Mouse (Mus musculus) ES-E14 (cell line): Measurements from ENCODE around the gene Mrps23. TPM values are rescaled to one million over a fixed set of nuclear protein-coding genes. Genes with fewer than 3 reads are reported as not detected.
A peak's percentile ranks its signal among the peaks of the same experiment; 100 is the strongest.

ENCODE experiments used
- DNase-seq: peaks from one replicate; pipeline ENCODE4 v3.0.0-alpha.2; 2013; ENCODE audit warnings: low read depth, low spot score
- H3K27ac ChIP-seq: 2 replicates; pipeline ENCODE4 v1.5.1; 2012; ENCODE audit warnings: low read depth, mild to moderate bottlenecking, low read length, moderate library complexity, mixed read lengths; ENCODE audit not compliant: poor library complexity, insufficient read depth, severe bottlenecking
- H3K36me3 ChIP-seq: 2 replicates; pipeline ENCODE4 v1.6.1; 2012; ENCODE audit warnings: mild to moderate bottlenecking, low read length, moderate library complexity, mixed read lengths; ENCODE audit not compliant: control insufficient read depth, poor library complexity, insufficient read depth, severe bottlenecking
- H3K4me1 ChIP-seq, 2 experiments: fragments of 150-350 bp in 1 of 2; sonication (generic) in 1 of 2; 2 replicates each; pipeline ENCODE4 v1.6.1; 2012; ENCODE audit warnings: low read length in 2 of 2, mild to moderate bottlenecking in 1 of 2, mixed read lengths in 1 of 2; ENCODE audit not compliant: control insufficient read depth in 2 of 2, insufficient read depth in 2 of 2, poor library complexity in 1 of 2
- H3K4me3 ChIP-seq, 2 experiments: fragments of 150-350 bp in 1 of 2; sonication (generic) in 1 of 2; 2 replicates each; pipeline ENCODE4 v1.5.1; 2012; ENCODE audit warnings: low read length in 2 of 2, low read depth in 1 of 2, mild to moderate bottlenecking in 1 of 2, mixed read lengths in 1 of 2; ENCODE audit not compliant: insufficient read depth in 1 of 2, poor library complexity in 1 of 2, severe bottlenecking in 1 of 2
- H3K9ac ChIP-seq: 2 replicates; pipeline ENCODE4 v1.6.1; 2012; ENCODE audit warnings: low read depth, mild to moderate bottlenecking, low read length, mixed read lengths; ENCODE audit not compliant: poor library complexity, insufficient read depth, severe bottlenecking
- H3K9me3 ChIP-seq: fragments of 150-350 bp; sonication (generic); 2 replicates; pipeline ENCODE4 v1.6.1; 2012; ENCODE audit warnings: low read depth, mild to moderate bottlenecking, low read length; ENCODE audit not compliant: control insufficient read depth, insufficient read depth
- CHD2 ChIP-seq: IDR thresholded peaks from 2 replicates; pipeline ENCODE4 v1.6.1; 2014; ENCODE audit warnings: mild to moderate bottlenecking, low read depth, low read length, inconsistent platforms
- HCFC1 ChIP-seq: IDR thresholded peaks from 2 replicates; pipeline ENCODE4 v1.6.1; 2012; ENCODE audit warnings: low read length, inconsistent platforms, borderline replicate concordance; ENCODE audit not compliant: insufficient read depth
- MAFK ChIP-seq: IDR thresholded peaks from 2 replicates; pipeline ENCODE4 v1.6.1; 2014; ENCODE audit warnings: mild to moderate bottlenecking, low read depth, low read length, inconsistent platforms; ENCODE audit not compliant: insufficient read depth
- ZC3H11A ChIP-seq: IDR thresholded peaks from 2 replicates; pipeline ENCODE4 v1.6.1; 2012; ENCODE audit warnings: low read depth, mild to moderate bottlenecking, inconsistent platforms, low read length, borderline replicate concordance
- ZNF384 ChIP-seq: IDR thresholded peaks from 2 replicates; pipeline ENCODE4 v1.6.1; 2012; ENCODE audit warnings: low read depth, low read length, inconsistent platforms
- in situ Hi-C, 2 experiments: fragments of 600-800 bp; cut with MboI; formaldehyde crosslinking; loops; one replicate each; pipeline ENCODE4 v1.15.1; 2025; ENCODE audit warnings: low sequenced_read_pairs in 2 of 2, inconsistent platforms in 1 of 2; ENCODE audit not compliant: unreplicated experiment in 2 of 2
- total RNA-seq: library from RNA; depleted of rRNA; stranded (reverse); fragments of 300-350 nt; gene quantifications from 2 replicates; pipeline ENCODE4 v1.2.3, GENCODE M21; 2012

Mrps23 gene
- total RNA-seq, 1 experiment = 139 TPM

DNA sequence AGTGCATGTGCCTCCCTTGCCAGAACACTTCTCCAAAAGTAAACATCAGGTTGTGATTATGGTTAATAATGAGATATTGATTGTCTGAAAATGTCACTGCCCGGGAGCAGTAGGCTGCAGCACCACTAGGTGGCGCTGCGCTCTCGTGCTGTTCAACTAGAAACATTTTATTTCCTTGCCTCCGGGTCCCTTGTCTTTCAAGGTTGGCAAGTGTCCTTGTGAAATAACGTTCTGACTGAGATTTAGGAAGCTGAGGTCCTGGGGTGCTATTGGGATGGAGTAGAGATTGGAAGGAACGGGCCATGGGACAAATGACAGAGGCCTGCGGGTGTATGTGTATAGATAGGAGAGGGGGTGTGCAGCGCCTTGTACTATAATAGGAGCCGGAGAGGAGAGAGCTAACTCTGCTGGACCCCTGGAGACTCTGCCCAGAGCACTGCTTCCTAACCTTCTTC, 12.1 kb downstream of the Mrps23 start:
- Histone ChIP-seq H3K9me3 (no peaks in the 10 kb centered on the region), H3K27ac (no peak overlapping the region), H3K36me3 (peaks cover under 1% of the 10 kb centered on the region), H3K9ac (no peak overlapping the region), H3K4me1 (peaks cover 0 to 4% of the 10 kb centered on the region in 2 experiments; a peak in 1 of 4 replicates), H3K4me3 (no peak overlapping the region)
- in situ Hi-C loops = no loop called here
- DNase-seq = no peak
- TF ChIP-seq CHD2 (no peak), ZC3H11A (peak; percentile 60; the same call in 1 of the 2 replicates), HCFC1 (no peak)

DNA sequence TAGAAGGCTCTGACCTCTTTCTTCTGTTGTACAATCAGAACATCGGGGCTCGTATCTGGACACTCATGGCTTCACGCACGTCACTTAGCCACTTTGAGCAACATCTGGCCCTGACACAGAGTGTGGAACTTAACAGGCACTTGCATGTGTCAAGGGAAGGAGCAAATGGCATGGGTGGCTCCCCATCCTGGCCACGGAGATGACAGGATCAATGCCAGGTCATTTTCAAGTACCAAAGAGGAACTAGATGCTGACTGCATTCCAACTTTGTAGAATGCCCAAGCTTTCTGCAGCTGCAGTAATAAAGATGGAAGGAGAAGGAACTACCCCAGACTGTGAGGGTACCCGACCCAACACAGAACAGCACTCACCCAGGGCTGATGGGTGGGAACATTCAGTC, 14.0 kb downstream of the Mrps23 start:
- no peak overlapping the region for H3K9ac ChIP-seq
- no peak for DNase-seq
- H3K9me3 ChIP-seq = no peaks in the 10 kb centered on the region
- H3K4me3 ChIP-seq = no peak overlapping the region
- in situ Hi-C loops = no loop called here
- no peak overlapping the region for H3K27ac ChIP-seq
- H3K36me3 ChIP-seq = no peaks in the 10 kb centered on the region
- no peak for TF ChIP-seq MAFK
- TF ChIP-seq CHD2 = no peak
- H3K4me1 ChIP-seq = peaks cover 0 to 4% of the 10 kb centered on the region in 2 experiments; a peak in 1 of 4 replicates

DNA sequence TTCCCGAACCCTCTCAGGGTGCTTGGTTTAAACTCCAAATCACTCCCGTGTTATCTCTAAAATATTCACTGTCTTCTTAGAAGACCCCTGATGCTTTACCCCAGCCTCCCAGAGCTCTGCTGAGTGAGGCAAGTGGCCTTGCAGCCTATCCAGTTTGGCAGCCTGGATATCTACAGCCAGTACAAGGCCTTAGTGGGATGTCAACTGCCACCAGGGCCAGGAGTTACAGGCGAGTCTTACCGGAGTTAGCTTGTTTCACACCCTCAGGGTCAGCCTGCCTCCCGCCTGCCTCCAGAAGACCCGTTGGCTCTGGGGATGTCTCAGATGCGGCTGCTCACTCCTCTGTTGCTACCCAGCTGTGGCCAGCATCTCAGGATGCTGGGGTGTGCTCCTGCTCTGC, 14.4 kb downstream of the Mrps23 start:
- H3K4me1 ChIP-seq = peaks cover 0 to 4% of the 10 kb centered on the region in 2 experiments; a peak in 1 of 4 replicates
- no peak overlapping the region for H3K9ac ChIP-seq
- H3K36me3 ChIP-seq = no peaks in the 10 kb centered on the region
- DNase-seq = no peak
- H3K27ac ChIP-seq = no peak overlapping the region
- TF ChIP-seq ZC3H11A = no peak
- no peak for TF ChIP-seq CHD2
- no peak for TF ChIP-seq ZNF384
- no peak for TF ChIP-seq MAFK
- no peak for TF ChIP-seq HCFC1
- in situ Hi-C loops = no loop called here
- H3K4me3 ChIP-seq = no peak overlapping the region
- no peaks in the 10 kb centered on the region for H3K9me3 ChIP-seq

DNA sequence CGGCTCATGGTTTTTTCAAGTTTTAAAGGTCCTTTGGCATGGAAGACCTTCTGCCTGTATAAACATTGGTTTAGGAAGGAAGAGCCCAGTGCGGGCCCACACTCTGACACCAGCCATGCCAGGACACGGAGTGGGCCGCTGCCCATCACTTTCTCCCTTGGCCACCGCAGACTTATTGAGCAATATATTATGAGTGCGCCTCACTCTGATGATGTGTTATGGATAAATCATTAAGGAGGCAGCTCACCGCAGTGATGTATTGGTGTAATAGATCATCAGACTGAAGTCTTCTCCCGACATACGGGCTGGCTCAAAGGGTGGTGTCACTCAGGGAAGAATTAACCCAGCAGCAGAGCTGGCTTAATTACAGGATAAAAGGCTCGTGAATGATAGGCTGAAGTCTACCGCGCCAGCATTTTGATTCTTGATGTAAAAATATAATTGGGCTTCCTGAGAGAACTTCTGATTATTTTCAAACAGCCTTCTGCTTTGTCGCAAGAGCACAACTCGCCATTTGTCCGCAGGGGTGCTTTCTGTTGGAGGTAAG, 17.8 kb downstream of the Mrps23 start:
- TF ChIP-seq CHD2 (no peak), MAFK (no peak), HCFC1 (no peak), ZNF384 (no peak)
- Histone ChIP-seq H3K4me3 (no peak overlapping the region), H3K36me3 (no peaks in the 10 kb centered on the region), H3K9me3 (no peaks in the 10 kb centered on the region), H3K9ac (no peak overlapping the region), H3K4me1 (no peaks in the 10 kb centered on the region), H3K27ac (no peak overlapping the region)
- in situ Hi-C loops = no loop called here
- no peak for DNase-seq

DNA sequence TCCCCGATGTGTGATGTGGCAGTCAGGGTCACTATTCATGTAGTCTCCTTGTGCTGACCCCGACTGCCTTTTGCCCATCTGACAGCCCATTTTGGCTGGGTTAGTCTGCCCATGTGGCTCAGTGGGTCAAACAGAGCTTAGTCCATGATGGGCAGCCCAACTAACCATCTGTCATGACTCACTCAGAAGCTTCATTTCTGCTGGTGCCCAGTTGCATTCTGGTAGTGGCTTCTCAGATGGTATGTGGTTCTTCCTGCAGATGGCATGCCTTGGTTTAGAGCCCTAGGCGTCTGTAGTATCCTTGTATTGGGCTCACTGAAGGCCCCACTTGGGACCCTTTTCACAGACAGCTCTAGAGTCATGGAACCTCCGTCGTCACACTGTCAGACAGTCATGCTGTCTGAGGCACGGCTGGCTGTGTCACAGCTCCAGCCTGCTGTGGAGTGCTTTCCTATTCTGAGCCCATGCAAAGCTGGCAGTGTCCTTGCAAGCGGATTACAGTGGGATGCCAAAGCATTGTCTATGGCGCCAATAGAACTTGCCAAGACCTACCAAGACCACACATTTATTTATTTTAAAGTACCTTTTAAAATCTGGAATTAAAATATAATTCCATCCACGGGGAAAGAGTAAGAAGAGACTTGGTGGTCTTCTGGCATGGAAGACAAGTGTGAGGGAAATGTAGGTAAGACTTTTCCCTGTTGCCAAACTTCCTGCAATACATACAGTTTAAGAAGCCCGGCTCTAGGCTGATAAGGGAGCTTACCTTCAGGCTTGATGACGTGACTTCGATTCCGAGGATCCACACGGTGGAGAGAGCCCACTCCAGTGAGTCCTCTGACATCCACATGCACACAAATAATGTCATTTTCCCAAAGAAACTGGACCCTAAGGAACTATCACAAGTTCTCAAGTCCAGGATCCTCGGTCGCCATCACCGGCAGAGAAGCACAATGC, 23.1 kb downstream of the Mrps23 start:
- no peak overlapping the region for H3K9ac ChIP-seq
- H3K36me3 ChIP-seq = no peaks in the 10 kb centered on the region
- no peak overlapping the region for H3K4me3 ChIP-seq
- H3K27ac ChIP-seq = no peak overlapping the region
- in situ Hi-C loops = no loop called here
- no peak for DNase-seq
- no peak for TF ChIP-seq ZC3H11A
- TF ChIP-seq ZNF384 = no peak
- no peak for TF ChIP-seq CHD2
- TF ChIP-seq HCFC1 = no peak
- no peak for TF ChIP-seq MAFK
- no peaks in the 10 kb centered on the region for H3K9me3 ChIP-seq
- no peaks in the 10 kb centered on the region for H3K4me1 ChIP-seq
